Mouse (Mus musculus): Measurements from ENCODE around the gene 1700006A11Rik. TPM values are rescaled to one million over a fixed set of nuclear protein-coding genes. Genes with fewer than 3 reads are reported as not detected.

1700006A11Rik gene
- polyA plus RNA-seq (2012; rRNA removed; ENCODE audit: low replicate concordance) = not detected in 2 replicates

DNA sequence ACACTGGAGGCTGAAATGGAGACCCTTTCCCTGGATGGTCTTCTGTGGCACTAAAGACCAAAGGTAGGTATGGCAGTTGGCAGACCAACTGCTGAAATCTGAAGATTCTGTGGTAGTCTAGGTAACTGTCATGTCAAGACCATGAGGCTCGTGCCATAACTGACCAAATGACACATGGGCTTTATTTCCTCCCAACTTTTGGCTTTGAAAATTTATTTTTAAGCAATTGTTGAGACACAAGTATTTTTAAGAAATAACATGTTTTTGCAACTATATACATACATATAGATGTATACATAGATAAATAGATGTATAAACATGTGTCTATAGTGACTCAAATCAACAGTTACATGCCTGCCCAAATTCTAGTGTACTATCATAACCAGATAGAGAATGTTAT, at the start of gene 1700006A11Rik:
Gene 1700006A11Rik, minus strand, starts transcription at position 101 of the 400 bp plus-strand sequence.

Other genes with a start within 250 kb of the 1700006A11Rik start
- 0.09 and 0.22 TPM in 2 replicates for gene Tram1l1, start 105.2 kb downstream of the 1700006A11Rik start, polyA plus RNA-seq (2012; rRNA removed; ENCODE audit: low replicate concordance)
- gene 1700003H04Rik, start 155.1 kb upstream of the 1700006A11Rik start, polyA plus RNA-seq (2012; rRNA removed; ENCODE audit: low replicate concordance) = not detected in 2 replicates